Mouse (Mus musculus) left cerebral cortex, adult 6 months (tissue): ENCODE results near the gene Hspb7. TPM values are rescaled to one million over a fixed set of nuclear protein-coding genes. Genes with fewer than 3 reads are reported as not detected.

Source experiments
- long read RNA-seq, 2 experiments: library from polyadenylated mRNA; unstranded; transcript quantifications; one replicate each; pipeline ENCODE4 v2.0.0; 2019 to 2020
- polyA plus RNA-seq: library from polyadenylated mRNA; unstranded; fragments of <200 nt; fragmentation: Nextera tagmentation; gene quantifications from 2 replicates; pipeline ENCODE4 v1.2.3, GENCODE M21; 2021

Gene Hspb7
- polyA plus RNA-seq, result 0.11 and 0.14 TPM in 2 replicates
- long read RNA-seq, experiment 1, partial matches to known transcripts, result 0 of 1 reads
- long read RNA-seq, experiment 1, other reads (novel, unspliced or antisense), result 0 of 1 reads
- long read RNA-seq, experiment 2, result 0 reads

DNA sequence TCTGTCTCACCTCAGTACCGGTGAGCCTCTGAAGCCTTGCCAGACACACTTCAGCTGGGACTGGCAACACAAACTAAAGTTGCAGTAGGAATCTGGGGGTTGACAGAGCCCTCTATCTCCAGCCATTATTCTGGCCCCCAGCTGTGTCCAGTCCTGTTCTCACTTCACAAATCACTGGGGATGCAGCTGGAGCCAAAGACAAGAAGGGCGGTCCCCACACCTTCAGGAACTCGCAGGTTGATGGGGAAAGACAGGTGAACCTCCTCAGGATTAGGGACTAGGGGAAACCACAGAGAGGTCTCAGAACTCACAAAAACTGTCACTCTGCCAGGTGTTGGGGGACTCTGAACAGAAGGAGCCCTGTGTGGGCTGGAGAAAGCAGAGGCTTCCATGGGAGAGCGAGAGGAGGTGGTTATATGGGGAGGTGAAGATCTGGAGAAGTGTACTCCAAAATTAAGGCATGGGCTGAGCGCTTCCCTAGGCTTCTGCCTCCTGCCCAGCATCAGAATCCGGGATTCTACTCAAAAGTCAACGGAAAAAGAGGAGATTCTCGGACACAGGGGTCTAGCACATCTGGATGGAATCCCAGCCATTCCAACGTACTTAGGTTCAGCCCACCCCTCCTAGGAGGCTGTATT is at the start of gene Hspb7:
Hspb7 (plus strand) TSS at position 588 of the 638 bp plus-strand sequence.

DNA sequence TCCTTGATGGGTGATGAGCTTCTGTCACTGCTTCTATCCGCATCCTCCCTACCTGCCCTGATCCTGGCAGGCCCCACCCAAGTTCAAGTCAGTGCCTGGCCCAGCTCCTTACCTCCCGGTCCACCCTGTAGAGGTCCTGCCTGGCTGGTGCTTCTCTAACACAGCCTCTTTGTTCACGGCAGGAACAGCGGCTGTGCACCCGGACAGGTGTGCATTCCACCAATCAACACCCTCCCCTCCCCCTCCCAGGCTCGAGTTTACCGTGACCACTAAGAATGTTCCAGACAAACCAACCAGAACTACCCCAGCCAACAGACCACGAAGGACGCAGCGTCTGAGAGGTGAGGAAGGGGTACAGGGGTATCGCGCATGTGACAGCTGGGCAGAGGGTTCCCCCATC is 22.0 kb upstream of the Hspb7 start, which contains the start of gene Clcnka:
Clcnka (minus strand) TSS at position 180 of the 400 bp plus-strand sequence.

DNA sequence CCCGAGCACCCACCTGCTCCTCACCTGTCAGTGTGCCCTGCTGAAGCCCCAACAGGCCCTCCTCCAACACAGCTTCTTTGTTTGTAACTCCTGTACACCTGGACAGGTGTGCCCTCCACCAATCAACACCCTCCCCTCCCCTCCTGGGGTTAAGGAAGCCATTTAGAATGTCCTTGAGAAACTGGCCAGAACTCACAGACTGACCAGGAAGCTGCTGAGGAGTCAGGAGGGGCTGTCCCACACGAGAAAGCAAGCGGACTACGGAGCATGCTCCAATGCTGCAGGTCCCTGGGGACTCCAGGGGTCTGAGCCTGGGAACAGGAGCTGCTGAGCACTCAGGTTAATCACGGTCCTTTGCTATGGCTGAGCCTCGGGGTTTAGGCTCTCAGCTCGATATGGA is 4.7 kb upstream of the Hspb7 start, which contains the start of gene Clcnkb:
Clcnkb (minus strand) TSS at position 91 of the 400 bp plus-strand sequence.

DNA sequence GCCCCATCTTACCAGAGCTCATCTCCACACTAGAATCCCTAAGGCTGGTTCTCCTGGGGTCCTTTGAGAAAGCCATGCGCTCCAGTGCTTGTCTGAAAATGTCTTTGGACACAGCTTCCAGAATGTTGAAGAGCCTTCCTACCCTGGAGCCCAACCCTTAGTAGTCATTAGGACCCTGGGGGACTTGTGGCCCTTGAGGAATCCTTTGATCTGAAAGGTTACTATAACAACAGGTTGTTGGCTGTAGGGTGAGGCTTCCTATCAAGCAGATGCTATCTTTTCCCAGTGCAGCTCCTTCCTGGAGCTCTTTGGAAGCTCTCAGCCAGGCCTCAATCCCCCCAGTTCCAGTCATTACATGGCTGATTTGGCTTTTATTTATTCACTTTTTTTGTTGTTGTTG is 15.4 kb downstream of the Hspb7 start, which contains the start of gene Srarp:
Srarp (minus strand) TSS at position 132 of the 400 bp plus-strand sequence.

DNA sequence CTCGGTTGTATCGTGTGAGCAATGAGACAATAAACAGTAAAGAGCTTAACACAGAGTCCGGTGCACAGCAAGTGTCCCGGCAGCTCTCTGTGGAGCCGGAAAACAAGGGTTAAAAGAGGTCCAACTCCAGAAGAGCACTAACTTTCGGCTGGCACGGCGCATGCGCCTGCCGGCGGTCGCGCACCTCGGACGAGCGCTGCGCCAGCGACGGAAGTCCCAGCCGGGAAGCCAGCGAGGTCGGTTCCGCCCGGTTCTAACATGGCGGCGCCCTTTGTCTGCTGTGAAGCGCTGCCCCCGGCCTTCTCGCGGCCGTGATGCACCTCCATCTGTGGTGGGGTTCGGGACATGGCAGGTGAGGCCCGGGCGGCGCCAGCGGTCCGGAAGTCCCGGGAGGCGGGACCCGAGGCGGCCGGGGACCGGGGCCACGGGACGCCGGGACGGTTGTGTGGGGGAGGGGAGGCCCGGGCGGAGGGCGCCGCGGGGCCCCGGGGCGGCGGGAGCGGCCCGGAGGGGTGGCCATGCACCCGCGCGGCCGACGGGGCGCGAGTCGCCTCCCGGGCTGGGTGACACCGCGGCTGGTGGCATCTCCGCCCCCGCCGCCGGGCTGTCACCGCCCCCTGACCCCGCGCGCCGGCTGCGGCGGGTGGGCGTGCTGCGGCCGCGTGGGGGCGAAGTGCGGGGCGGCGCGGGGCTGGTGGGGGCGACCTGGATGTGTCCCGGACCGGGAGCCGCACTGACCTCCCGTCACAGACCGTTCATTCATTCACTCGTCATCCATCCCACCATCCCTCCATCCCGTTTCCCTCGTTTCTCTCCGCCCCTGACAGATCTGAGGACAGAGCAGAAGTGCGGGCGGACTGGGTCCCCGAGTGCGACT is 24.1 kb downstream of the Hspb7 start, which contains the start of gene Zbtb17:
Zbtb17 (plus strand) TSS at position 204 of the 877 bp plus-strand sequence.

Other genes with a start within 250 kb of the Hspb7 start
- gene Rsg1, start 206.8 kb upstream of the Hspb7 start, polyA plus RNA-seq, result 4.0 and 4.5 TPM in 2 replicates
- gene Arhgef19, start 181.3 kb upstream of the Hspb7 start, polyA plus RNA-seq, result 3.6 and 17.0 TPM in 2 replicates
- gene Epha2, start 119.5 kb upstream of the Hspb7 start, polyA plus RNA-seq, result 0.07 and 0.16 TPM in 2 replicates
- gene Fam131c, start 52.6 kb upstream of the Hspb7 start, polyA plus RNA-seq, result 0.18 and 2.4 TPM in 2 replicates
- gene Clcnka, start 22.1 kb upstream of the Hspb7 start, polyA plus RNA-seq, result not detected in 2 replicates
- not detected in 2 replicates for gene Clcnkb, start 4.8 kb upstream of the Hspb7 start, polyA plus RNA-seq
- 0.23 and 0.88 TPM in 2 replicates for gene Srarp, start 15.3 kb downstream of the Hspb7 start, polyA plus RNA-seq
- 20.1 and 21.6 TPM in 2 replicates for gene Zbtb17, start 23.9 kb downstream of the Hspb7 start, polyA plus RNA-seq
- 1.8 and 6.4 TPM in 2 replicates for gene Spen, start 117.8 kb downstream of the Hspb7 start, polyA plus RNA-seq
- gene Fblim1, start 185.3 kb downstream of the Hspb7 start, polyA plus RNA-seq, result 0.31 and 0.87 TPM in 2 replicates
- 0.16 and 0.56 TPM in 2 replicates for gene Tmem82, start 197.9 kb downstream of the Hspb7 start, polyA plus RNA-seq
- 2.3 and 4.4 TPM in 2 replicates for gene Slc25a34, start 203.0 kb downstream of the Hspb7 start, polyA plus RNA-seq
- gene Plekhm2, start 244.1 kb downstream of the Hspb7 start, polyA plus RNA-seq, result 8.3 and 9.7 TPM in 2 replicates